Mouse (Mus musculus) CH12.LX (cell line): Measurements from ENCODE around the gene Csrp1. TPM values are rescaled to one million over a fixed set of nuclear protein-coding genes. Genes with fewer than 3 reads are reported as not detected.

ENCODE experiments used
- DNase-seq: peaks from one replicate; pipeline ENCODE4 v3.0.0-alpha.2; 2013; ENCODE audit errors: extremely low read depth
- H3K27ac ChIP-seq: 2 replicates; pipeline ENCODE4 v1.5.1; 2012; ENCODE audit warnings: low read depth, mild to moderate bottlenecking, control low read depth, moderate library complexity; ENCODE audit not compliant: insufficient read depth
- H3K27me3 ChIP-seq: replicated peaks from 2 replicates; pipeline ENCODE3; 2012; ENCODE audit warnings: inconsistent platforms
- H3K36me3 ChIP-seq, 2 experiments: replicated peaks in 1 of 2; 2 replicates each; pipeline versions ENCODE3 to v1.6.1; 2012; ENCODE audit warnings: inconsistent platforms in 1 of 2, low read length in 1 of 2, mild to moderate bottlenecking in 1 of 2, mixed read lengths in 1 of 2, moderate library complexity in 1 of 2; ENCODE audit not compliant: control insufficient read depth in 1 of 2, insufficient read depth in 1 of 2
- H3K4me1 ChIP-seq, 2 experiments: 2 replicates each; pipeline ENCODE4 v1.6.1; 2012; ENCODE audit warnings: inconsistent platforms in 1 of 2, moderate library complexity in 1 of 2; ENCODE audit not compliant: insufficient read depth in 2 of 2, control insufficient read depth in 1 of 2
- H3K4me2 ChIP-seq: 2 replicates; pipeline ENCODE4 v1.6.1; 2012; ENCODE audit warnings: low read depth, mild to moderate bottlenecking, control low read depth; ENCODE audit not compliant: poor library complexity, insufficient read depth, severe bottlenecking
- H3K4me3 ChIP-seq, 3 experiments: fragments of 150-350 bp in 1 of 3; sonication (generic) in 1 of 3; replicated peaks in 1 of 3; 2 replicates each; pipeline versions ENCODE3 to v1.5.1; 2011 to 2012; ENCODE audit warnings: low read depth in 2 of 3, low read length in 2 of 3, mild to moderate bottlenecking in 2 of 3, moderate library complexity in 2 of 3, control low read depth in 1 of 3, improper control_type of control experiment in 1 of 3, inconsistent platforms in 1 of 3, mixed read lengths in 1 of 3; ENCODE audit not compliant: poor library complexity in 1 of 3
- H3K79me2 ChIP-seq: replicated peaks from 2 replicates; pipeline ENCODE4 v1.6.1; 2012; ENCODE audit warnings: mild to moderate bottlenecking, moderate library complexity; ENCODE audit not compliant: control insufficient read depth, poor library complexity, insufficient read depth, severe bottlenecking; ENCODE audit errors: extremely low read depth
- H3K9ac ChIP-seq: 2 replicates; pipeline ENCODE4 v1.6.1; 2012; ENCODE audit warnings: low read depth, mild to moderate bottlenecking, control low read depth, moderate library complexity; ENCODE audit not compliant: insufficient read depth
- H3K9me3 ChIP-seq: replicated peaks from 2 replicates; pipeline ENCODE3; 2012; ENCODE audit warnings: low read length, inconsistent platforms, mixed read lengths
- CHD2 ChIP-seq: IDR thresholded peaks from 2 replicates; pipeline ENCODE4 v1.6.1; 2011; ENCODE audit warnings: low read length, improper control_type of control experiment
- CTCF ChIP-seq, 2 experiments: IDR thresholded peaks in 1 of 2; conservative IDR thresholded peaks in 1 of 2; 2 replicates each; pipeline ENCODE4 v1.5.1; 2011 to 2012; ENCODE audit warnings: low read depth in 2 of 2, low read length in 2 of 2, improper control_type of control experiment in 1 of 2, inconsistent platforms in 1 of 2, mild to moderate bottlenecking in 1 of 2, moderate library complexity in 1 of 2
- ELF1 ChIP-seq: IDR thresholded peaks from 2 replicates; pipeline ENCODE4 v1.6.1; 2014; ENCODE audit warnings: low read depth, mild to moderate bottlenecking, inconsistent platforms, low read length, improper control_type of control experiment
- HCFC1 ChIP-seq: IDR thresholded peaks from 2 replicates; pipeline ENCODE4 v1.6.1; 2012; ENCODE audit warnings: low read depth, mild to moderate bottlenecking, inconsistent platforms, low read length, improper control_type of control experiment
- JUN ChIP-seq: IDR thresholded peaks from 2 replicates; pipeline ENCODE4 v1.6.1; 2011; ENCODE audit warnings: low read depth, mild to moderate bottlenecking, low read length, improper control_type of control experiment, moderate library complexity; ENCODE audit not compliant: insufficient read depth
- KAT2A ChIP-seq: IDR thresholded peaks from 2 replicates; pipeline ENCODE4 v1.6.1; 2012; ENCODE audit warnings: low read length, improper control_type of control experiment, inconsistent platforms; ENCODE audit not compliant: insufficient replicate concordance
- MAX ChIP-seq: IDR thresholded peaks from 2 replicates; pipeline ENCODE4 v1.6.1; 2011; ENCODE audit warnings: low read length, improper control_type of control experiment
- MEF2A ChIP-seq: IDR thresholded peaks from 2 replicates; pipeline ENCODE4 v1.6.1; 2014; ENCODE audit warnings: low read depth, mild to moderate bottlenecking, inconsistent platforms, low read length, improper control_type of control experiment, borderline replicate concordance
- MXI1 ChIP-seq: IDR thresholded peaks from 2 replicates; pipeline ENCODE4 v1.6.1; 2011; ENCODE audit warnings: mild to moderate bottlenecking, low read depth, low read length, improper control_type of control experiment
- NELFE ChIP-seq: IDR thresholded peaks from 2 replicates; pipeline ENCODE4 v1.6.1; 2011; ENCODE audit warnings: low read depth, low read length, improper control_type of control experiment
- NRF1 ChIP-seq: IDR thresholded peaks from 2 replicates; pipeline ENCODE4 v1.6.1; 2014; ENCODE audit warnings: low read depth, mild to moderate bottlenecking, inconsistent platforms, low read length, improper control_type of control experiment, moderate library complexity
- POLR2AphosphoS2 ChIP-seq: IDR thresholded peaks from 2 replicates; pipeline ENCODE4 v1.6.1; 2011; ENCODE audit warnings: low read depth, low read length, improper control_type of control experiment
- RAD21 ChIP-seq: IDR thresholded peaks from 2 replicates; pipeline ENCODE4 v1.6.1; 2011; ENCODE audit warnings: low read depth, mild to moderate bottlenecking, low read length, improper control_type of control experiment, moderate library complexity
- SIN3A ChIP-seq: IDR thresholded peaks from 2 replicates; pipeline ENCODE4 v1.6.1; 2012; ENCODE audit warnings: low read length, improper control_type of control experiment, inconsistent platforms
- TBP ChIP-seq: conservative IDR thresholded peaks from 2 replicates; pipeline ENCODE4 v1.6.1; 2011; ENCODE audit warnings: low read depth, low read length, improper control_type of control experiment
- TCF12 ChIP-seq: IDR thresholded peaks from 2 replicates; pipeline ENCODE4 v1.6.1; 2014; ENCODE audit warnings: low read depth, mild to moderate bottlenecking, inconsistent platforms, low read length, improper control_type of control experiment
- USF1 ChIP-seq: IDR thresholded peaks from 2 replicates; pipeline ENCODE4 v1.6.1; 2014; ENCODE audit warnings: low read depth, mild to moderate bottlenecking, inconsistent platforms, low read length, improper control_type of control experiment
- USF2 ChIP-seq: conservative IDR thresholded peaks from 2 replicates; pipeline ENCODE4 v1.6.1; 2011; ENCODE audit warnings: low read depth, low read length, improper control_type of control experiment
- ZC3H11A ChIP-seq: IDR thresholded peaks from 2 replicates; pipeline ENCODE4 v1.6.1; 2012; ENCODE audit warnings: low read depth, mild to moderate bottlenecking, inconsistent platforms, low read length, improper control_type of control experiment
- ZKSCAN1 ChIP-seq: IDR thresholded peaks from 2 replicates; pipeline ENCODE4 v1.6.1; 2012; ENCODE audit warnings: low read depth, inconsistent platforms, low read length, improper control_type of control experiment, borderline replicate concordance
- ZMIZ1 ChIP-seq: IDR thresholded peaks from 2 replicates; pipeline ENCODE4 v1.6.1; 2012; ENCODE audit warnings: low read depth, mild to moderate bottlenecking, inconsistent platforms, low read length, improper control_type of control experiment
- dilution Hi-C: fragments of 300-500 bp; cut with MboI; formaldehyde crosslinking; loops from 2 replicates; pipeline ENCODE4 v1.14.3; 2020; ENCODE audit warnings: low sequenced_read_pairs; ENCODE audit not compliant: extremely low pct_unique_long_range_greater_than_20kb, extremely low pct_ligation_motif_present
- in situ Hi-C: fragments of 300-500 bp; cut with MboI; formaldehyde crosslinking; loops from 3 replicates; pipeline ENCODE4 v1.14.3; 2019; ENCODE audit warnings: low sequenced_read_pairs, low pct_ligation_motif_present, low pct_unique_long_range_greater_than_20kb, mixed read lengths
- polyA plus RNA-seq: library from polyadenylated mRNA; unstranded; fragments of >175 nt; gene quantifications from 2 replicates; pipeline ENCODE4 v1.2.1, GENCODE M21; 2012; ENCODE audit warnings: low read depth; ENCODE audit not compliant: insufficient read length
- total RNA-seq, 2 experiments: library from RNA; depleted of rRNA; stranded (reverse); fragments of 300-350 nt in 1 of 2; fragments of >200 nt in 1 of 2; gene quantifications; 2 replicates each; pipeline ENCODE4 v1.2.3; 2012 to 2014

The Csrp1 gene
- total and polyA plus RNA-seq, 3 experiments, result 45.9 to 54.3 (median 49.4) TPM

- Histone ChIP-seq H3K79me2 (peaks cover 30% of the 10 kb centered on the region), H3K4me2 (no peak overlapping the region), H3K4me1 (peaks cover 7 to 26% of the 10 kb centered on the region in 2 experiments), H3K4me3 (no peak overlapping the region), H3K27me3 (no peaks in the 10 kb centered on the region), H3K27ac (no peak overlapping the region), H3K36me3 (peaks cover 34 to 50% of the 10 kb centered on the region in 2 experiments), H3K9ac (no peak overlapping the region), H3K9me3 (no peaks in the 10 kb centered on the region)
- no peak for DNase-seq
- dilution Hi-C loops, result no loop called here
- TF ChIP-seq ZMIZ1 (peak; percentile 41; the same call in 1 of the 2 replicates), POLR2AphosphoS2 (0 out of 2 replicates have a peak, but pooled peaks have one; percentile 41), MXI1 (no peak)
- in situ Hi-C loops, result no loop called here
Observed at GRCm38 (mm10) chr1:135771573-135771970, 51.7 kb downstream of the Csrp1 start.

GRCm38 (mm10) chr1:135776596-135776995, 56.7 kb downstream of the Csrp1 start:
- in situ Hi-C loops, result no loop called here
- Histone ChIP-seq H3K36me3 (peaks cover 2 to 12% of the 10 kb centered on the region in 2 experiments), H3K27ac (no peak overlapping the region), H3K79me2 (no peaks in the 10 kb centered on the region), H3K9ac (no peak overlapping the region), H3K9me3 (no peaks in the 10 kb centered on the region), H3K27me3 (no peaks in the 10 kb centered on the region), H3K4me3 (no peak overlapping the region), H3K4me1 (peaks cover 0 to 4% of the 10 kb centered on the region in 2 experiments; a peak in 3 of 4 replicates), H3K4me2 (no peak overlapping the region)
- dilution Hi-C loops, result no loop called here
- DNase-seq, result no peak
- no peak for TF ChIP-seq MXI1
- no peak for TF ChIP-seq USF2
- TF ChIP-seq CTCF (conservative IDR thresholded peaks at IDR 0.05 in 1 of 2, IDR thresholded peaks at IDR 0.05 in 1 of 2; ENCODE audit: low read depth in 2 of 2, low read length in 2 of 2), result no peak
- no peak for TF ChIP-seq NELFE
- TF ChIP-seq ELF1, result no peak
- no peak for TF ChIP-seq POLR2AphosphoS2
- no peak for TF ChIP-seq SIN3A
- no peak for TF ChIP-seq CHD2
- TF ChIP-seq ZC3H11A, result no peak
- no peak for TF ChIP-seq JUN
- TF ChIP-seq RAD21, result no peak
- TF ChIP-seq ZKSCAN1, result no peak
- TF ChIP-seq MAX, result no peak
- TF ChIP-seq TCF12, result no peak
- no peak for TF ChIP-seq KAT2A
- TF ChIP-seq TBP, result no peak
- TF ChIP-seq MEF2A, result no peak
- no peak for TF ChIP-seq NRF1
- TF ChIP-seq USF1, result no peak
- TF ChIP-seq HCFC1, result no peak
